Mouse (Mus musculus) erythroid progenitor cell, adult 5-6 weeks (primary cell): ENCODE results near the gene Kncn. TPM values are rescaled to one million over a fixed set of nuclear protein-coding genes. Genes with fewer than 3 reads are reported as not detected.

ENCODE experiments used
- ATAC-seq: replicated peaks from 2 replicates; pipeline ENCODE4 v1.8.0; 2016; ENCODE audit warnings: moderate number of reproducible peaks, mild to moderate bottlenecking, moderate TSS enrichment, inconsistent platforms; ENCODE audit not compliant: poor library complexity, low FRiP score, severe bottlenecking
- total RNA-seq, 2 experiments: library from RNA; stranded (forward) in 1 of 2; stranded (reverse) in 1 of 2; fragments of 150-400 nt in 1 of 2; fragments of 186-747, 209-891 nt in 1 of 2; gene quantifications; 2 replicates each; pipeline versions ENCODE4 v1.2.3 to v1.2.4; 2015 to 2017; ENCODE audit warnings: low replicate concordance in 2 of 2

Gene Kncn
- total RNA-seq, 2 experiments from 2014 or later: not detected

- ATAC-seq: no peak
Measured at GRCm38 (mm10) chr4:115927637-115928036, 43.4 kb downstream of the Kncn start.

GRCm38 (mm10) chr4:115931556-115932088 lies 47.4 kb downstream of the Kncn start:
- no peak for ATAC-seq

- no peak for ATAC-seq
Measured at GRCm38 (mm10) chr4:115935835-115936581, 51.8 kb downstream of the Kncn start.

GRCm38 (mm10) chr4:115936646-115937045 lies 52.4 kb downstream of the Kncn start:
- ATAC-seq: no peak

GRCm38 (mm10) chr4:115937061-115937976 lies 53.1 kb downstream of the Kncn start:
- ATAC-seq: no peak

- ATAC-seq: no peak
Measured at GRCm38 (mm10) chr4:115938276-115939160, 54.3 kb downstream of the Kncn start.

Other genes starting within 250 kb of the Kncn start
- not detected in 2 replicates for gene Cyp4b1, start 236.7 kb upstream of the Kncn start, total RNA-seq (2015; ENCODE audit: low replicate concordance)
- not detected in 2 replicates for gene Cyp4b1, start 236.7 kb upstream of the Kncn start, total RNA-seq (2017; ENCODE audit: low replicate concordance)
- gene Efcab14, start 146.7 kb upstream of the Kncn start, total RNA-seq (2015; ENCODE audit: low replicate concordance): 48.6 and 49.7 TPM in 2 replicates
- 30.9 and 37.1 TPM in 2 replicates for gene Efcab14, start 146.7 kb upstream of the Kncn start, total RNA-seq (2017; ENCODE audit: low replicate concordance)
- gene Tex38, start 103.4 kb upstream of the Kncn start, total RNA-seq (2015; ENCODE audit: low replicate concordance): not detected in 2 replicates
- gene Tex38, start 103.4 kb upstream of the Kncn start, total RNA-seq (2017; ENCODE audit: low replicate concordance): not detected in 2 replicates
- 4.2 and 5.8 TPM in 2 replicates for gene Atpaf1, start 99.6 kb upstream of the Kncn start, total RNA-seq (2015; ENCODE audit: low replicate concordance)
- 8.1 and 14.3 TPM in 2 replicates for gene Atpaf1, start 99.6 kb upstream of the Kncn start, total RNA-seq (2017; ENCODE audit: low replicate concordance)
- gene Mob3c, start 56.3 kb upstream of the Kncn start, total RNA-seq (2015; ENCODE audit: low replicate concordance): 6.7 and 26.3 TPM in 2 replicates
- gene Mob3c, start 56.3 kb upstream of the Kncn start, total RNA-seq (2017; ENCODE audit: low replicate concordance): 1.4 and 9.2 TPM in 2 replicates
- gene Mknk1, start 45.2 kb upstream of the Kncn start, total RNA-seq (2015; ENCODE audit: low replicate concordance): 82.9 and 104 TPM in 2 replicates
- 116 and 146 TPM in 2 replicates for gene Mknk1, start 45.2 kb upstream of the Kncn start, total RNA-seq (2017; ENCODE audit: low replicate concordance)
- not detected in 2 replicates for gene 6430628N08Rik, start 6.3 kb downstream of the Kncn start, total RNA-seq (2015; ENCODE audit: low replicate concordance)
- gene 6430628N08Rik, start 6.3 kb downstream of the Kncn start, total RNA-seq (2017; ENCODE audit: low replicate concordance): not detected in 2 replicates
- gene Dmbx1, start 55.5 kb downstream of the Kncn start, total RNA-seq (2015; ENCODE audit: low replicate concordance): not detected in 2 replicates
- not detected in 2 replicates for gene Dmbx1, start 55.5 kb downstream of the Kncn start, total RNA-seq (2017; ENCODE audit: low replicate concordance)
- gene Faah, start 133.5 kb downstream of the Kncn start, total RNA-seq (2015; ENCODE audit: low replicate concordance): 0.84 TPM in 1 of 2 replicates, not detected in the other
- gene Faah, start 133.5 kb downstream of the Kncn start, total RNA-seq (2017; ENCODE audit: low replicate concordance): 0.64 TPM in 1 of 2 replicates, not detected in the other
- gene Nsun4, start 169.5 kb downstream of the Kncn start, total RNA-seq (2015; ENCODE audit: low replicate concordance): 0.84 and 3.6 TPM in 2 replicates
- gene Nsun4, start 169.5 kb downstream of the Kncn start, total RNA-seq (2017; ENCODE audit: low replicate concordance): 1.4 and 2.1 TPM in 2 replicates
- 302 and 380 TPM in 2 replicates for gene Uqcrh, start 190.7 kb downstream of the Kncn start, total RNA-seq (2015; ENCODE audit: low replicate concordance)
- 113 and 237 TPM in 2 replicates for gene Uqcrh, start 190.7 kb downstream of the Kncn start, total RNA-seq (2017; ENCODE audit: low replicate concordance)
- gene Lrrc41, start 190.9 kb downstream of the Kncn start, total RNA-seq (2015; ENCODE audit: low replicate concordance): 8.3 and 9.2 TPM in 2 replicates
- 5.4 and 11.9 TPM in 2 replicates for gene Lrrc41, start 190.9 kb downstream of the Kncn start, total RNA-seq (2017; ENCODE audit: low replicate concordance)
- 40.2 and 41.8 TPM in 2 replicates for gene Rad54l, start 239.3 kb downstream of the Kncn start, total RNA-seq (2015; ENCODE audit: low replicate concordance)
- gene Rad54l, start 239.3 kb downstream of the Kncn start, total RNA-seq (2017; ENCODE audit: low replicate concordance): 25.8 and 51.3 TPM in 2 replicates
- 1.4 TPM in 1 of 2 replicates, not detected in the other for gene Pomgnt1, start 239.4 kb downstream of the Kncn start, total RNA-seq (2015; ENCODE audit: low replicate concordance)
- 1.0 and 2.6 TPM in 2 replicates for gene Pomgnt1, start 239.4 kb downstream of the Kncn start, total RNA-seq (2017; ENCODE audit: low replicate concordance)